In genomic region chr5:124901675-124902074, GRCm38 (mm10) we compare ENCODE assay signal across 8 mouse cellular contexts. TPM values are rescaled to one million over a fixed set of nuclear protein-coding genes. Genes with fewer than 3 reads are reported as not detected.
DNase-seq lines count a peak whose midpoint lies in the region; ATAC-seq and TF ChIP-seq lines count a peak whose summit lies in the region.

No protein-coding gene starts in this region.

- H3K4me3 ChIP-seq in heart, embryonic 10.5 days: no peak overlapping the region
- no peak overlapping the region for H3K4me3 ChIP-seq in left cerebral cortex, adult 2 months

- peak; percentile 59 to 73 for DNase-seq in heart, adult 18-20 months
- DNase-seq in heart, embryonic 10.5 days (ENCODE audit: low spot score): no peak
- peak; percentile 89 for DNase-seq in brain, embryonic 14.5 days (ENCODE audit: low read depth)
- peak; percentile 36 to 39 for DNase-seq in left cerebral cortex, adult 2 months (ENCODE audit: extremely low spot score in 1 of 2, low spot score in 2 of 2)
- no peak for DNase-seq in thymus, postnatal 10 days (ENCODE audit: low spot score in 2 of 2)
- DNase-seq in adrenal gland, adult 18-20 months (ENCODE audit: low spot score in 2 of 2): no peak

- WGBS in heart, embryonic 10.5 days: 88% methylated on average over 6 of the region's 6 CpGs

- H3K36me3 ChIP-seq in heart, embryonic 10.5 days: no peaks in the 10 kb centered on the region

- no peak overlapping the region for H3K27ac ChIP-seq in heart, embryonic 10.5 days
- no peak overlapping the region for H3K27ac ChIP-seq in left cerebral cortex, adult 2 months

- H3K4me1 ChIP-seq in heart, embryonic 10.5 days: peaks cover 17% of the 10 kb centered on the region

- H3K27me3 ChIP-seq in heart, embryonic 10.5 days (ENCODE audit: insufficient read depth, poor library complexity, severe bottlenecking): peaks cover 7% of the 10 kb centered on the region; the same call in 1 of the 2 replicates

- intact Hi-C loops in left cerebral cortex, adult 2 months (cut with DNase I): loop anchor here (5.0 kb wide), 2 partner anchors 206 to 286 kb away; no protein-coding TSS in a partner anchor

- ATAC-seq in frontal cortex, adult (ENCODE audit: low TSS enrichment): peak; percentile 53
- no peak for ATAC-seq in erythroid progenitor cell, adult 5-6 weeks (replicated peaks; ENCODE audit: low FRiP score, poor library complexity, severe bottlenecking)

- no peak for TF ChIP-seq POLR2A in brain, embryonic 14.5 days (IDR thresholded peaks at IDR 0.05; ENCODE audit: borderline replicate concordance, extremely low read depth, insufficient read depth, insufficient read length, poor library complexity, severe bottlenecking)

- H3K9me3 ChIP-seq in heart, embryonic 10.5 days: no peaks in the 10 kb centered on the region

- TF ChIP-seq CTCF in brain, embryonic 14.5 days (IDR thresholded peaks at IDR 0.05; ENCODE audit: borderline replicate concordance, extremely low read depth, insufficient read depth, insufficient read length): no peak
- TF ChIP-seq CTCF in left cerebral cortex, adult 2 months (IDR thresholded peaks at IDR 0.05): no peak

RNA-seq across cellular contexts. Expression of gene Zfp664, which starts 39.2 kb away (rescaled TPM):
- 10 to 100 TPM; 37.5 to 38.4 TPM for total RNA-seq in heart, adult 18-20 months (2021)
- 61.4 and 91.2 TPM in 2 replicates for polyA plus RNA-seq in heart, embryonic 10.5 days (2016; fragmentation: Nextera tagmentation; extraction: Ambion mirVana)
- 77.4 and 85.5 TPM in 2 replicates for polyA plus RNA-seq in brain, embryonic 14.5 days (2012; rRNA removed)
- 10 to 100 TPM; 68.4 to 77.1 TPM for total RNA-seq in left cerebral cortex, adult 2 months (2021)
- total RNA-seq in erythroid progenitor cell, adult 5-6 weeks (2015; ENCODE audit: low replicate concordance): 4.2 and 9.0 TPM in 2 replicates
- total RNA-seq in erythroid progenitor cell, adult 5-6 weeks (2017; ENCODE audit: low replicate concordance): 7.3 and 12.5 TPM in 2 replicates
- 10 to 100 TPM; 52.4 to 60.3 TPM for total RNA-seq in adrenal gland, adult 18-20 months (2021)

RNA-seq across cellular contexts. Expression of gene Ccdc92, which starts 39.5 kb away (rescaled TPM):
- total RNA-seq in heart, adult 18-20 months (2021): 1 to 10 TPM; 1.1 to 1.3 TPM
- 5.0 and 7.8 TPM in 2 replicates for polyA plus RNA-seq in heart, embryonic 10.5 days (2016; fragmentation: Nextera tagmentation; extraction: Ambion mirVana)
- 27.1 and 36.6 TPM in 2 replicates for polyA plus RNA-seq in brain, embryonic 14.5 days (2012; rRNA removed)
- 10 to 100 TPM; 80.9 to 86.3 TPM for total RNA-seq in left cerebral cortex, adult 2 months (2021)
- 1.3 TPM in 1 of 2 replicates, not detected in the other for total RNA-seq in erythroid progenitor cell, adult 5-6 weeks (2015; ENCODE audit: low replicate concordance)
- total RNA-seq in erythroid progenitor cell, adult 5-6 weeks (2017; ENCODE audit: low replicate concordance): 0.68 and 1.8 TPM in 2 replicates
- 1 to 10 TPM; 6.4 to 8.4 TPM for total RNA-seq in adrenal gland, adult 18-20 months (2021)

Comparison
In these comparisons a context has a peak if more than half of its experiments do, and no peak if none do; other contexts are left out.
1. DNase-seq: peak in heart, adult 18-20 months (2 of 2), brain, embryonic 14.5 days (single experiment) and left cerebral cortex, adult 2 months (2 of 2); none in heart, embryonic 10.5 days (single experiment), thymus, postnatal 10 days (0 of 2) and adrenal gland, adult 18-20 months (0 of 2).
2. RNA of gene Ccdc92, which starts 39.5 kb away (total RNA-seq): 80.9 to 86.3 TPM in left cerebral cortex, adult 2 months; 6.4 to 8.4 TPM in adrenal gland, adult 18-20 months, 1.1 to 1.3 TPM in heart, adult 18-20 months and 0.68 to 1.8 TPM in erythroid progenitor cell, adult 5-6 weeks; every median in the first group is over 4 times any median in the second.